Mouse (Mus musculus): Measurements from ENCODE around the gene Sh3bgrl3. TPM values are rescaled to one million over a fixed set of nuclear protein-coding genes. Genes with fewer than 3 reads are reported as not detected.

The Sh3bgrl3 gene
- polyA plus RNA-seq, 1 experiment from 2014 or later, result 396 TPM

DNA sequence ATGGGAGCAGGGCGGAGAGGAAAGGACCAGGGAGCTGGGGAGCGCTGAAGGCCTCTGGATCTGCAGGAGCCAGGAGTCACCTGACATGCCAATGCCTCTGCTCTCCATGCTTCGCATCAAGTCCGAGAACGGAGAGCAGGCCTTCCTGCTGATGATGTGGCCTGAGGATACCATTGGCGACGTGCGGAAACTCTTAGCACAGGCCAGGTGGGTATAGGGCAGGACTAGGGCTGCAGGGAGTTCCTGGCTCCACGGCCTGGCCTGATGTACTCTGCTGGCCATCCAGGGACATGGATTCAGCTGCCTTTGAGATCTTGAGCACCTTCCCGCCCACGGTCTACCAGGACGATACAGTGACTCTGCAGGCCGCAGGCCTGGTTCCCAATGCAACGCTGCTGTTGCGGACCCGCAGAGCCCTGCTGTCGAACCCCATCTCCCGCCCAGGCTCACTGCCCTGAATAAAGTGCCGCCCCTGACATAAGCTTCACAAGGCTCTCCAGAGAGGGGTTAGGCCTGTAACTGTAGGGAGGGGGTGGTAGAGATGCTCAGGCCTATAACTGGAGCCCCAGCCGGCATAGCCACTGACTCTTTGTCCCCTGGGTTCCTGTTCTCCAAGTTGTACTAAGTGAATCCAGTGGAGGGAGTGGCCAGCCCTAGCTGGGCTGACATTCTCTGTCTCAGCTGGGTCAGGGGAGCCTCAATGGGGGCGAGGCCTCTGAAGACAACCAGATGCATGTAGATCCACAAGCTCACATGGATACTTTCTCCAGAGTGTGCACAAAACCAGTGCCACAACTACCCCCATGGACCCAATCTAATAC, 2.1 kb downstream of the Sh3bgrl3 start:
- Histone ChIP-seq H3K9me3 (ENCODE audit: control insufficient read depth, low read length) (no peaks in the 10 kb centered on the region), H3K27ac (ENCODE audit: low read depth, low read length) (no peak overlapping the region), H3K36me3 (ENCODE audit: control insufficient read depth, insufficient read depth, low read length) (no peaks in the 10 kb centered on the region), H3K4me3 (ENCODE audit: low read depth, low read length) (no peak overlapping the region), H3K9ac (ENCODE audit: low read depth, low read length) (no peak overlapping the region), H3K27me3 (ENCODE audit: control insufficient read depth, insufficient read depth, low read length) (no peaks in the 10 kb centered on the region), H3K4me2 (replicated peaks; ENCODE audit: low read depth, low read length) (no peak overlapping the region), H3K4me1 (replicated peaks; ENCODE audit: control insufficient read depth, insufficient read depth, low read length) (no peaks in the 10 kb centered on the region; the same call in none of the 2 replicates)
- DNase-seq (ENCODE audit: low spot score) (no peak), ATAC-seq (ENCODE audit: low FRiP score) (no peak)
- WGBS, result 87% methylated on average over 21 of the region's 21 CpGs

DNA sequence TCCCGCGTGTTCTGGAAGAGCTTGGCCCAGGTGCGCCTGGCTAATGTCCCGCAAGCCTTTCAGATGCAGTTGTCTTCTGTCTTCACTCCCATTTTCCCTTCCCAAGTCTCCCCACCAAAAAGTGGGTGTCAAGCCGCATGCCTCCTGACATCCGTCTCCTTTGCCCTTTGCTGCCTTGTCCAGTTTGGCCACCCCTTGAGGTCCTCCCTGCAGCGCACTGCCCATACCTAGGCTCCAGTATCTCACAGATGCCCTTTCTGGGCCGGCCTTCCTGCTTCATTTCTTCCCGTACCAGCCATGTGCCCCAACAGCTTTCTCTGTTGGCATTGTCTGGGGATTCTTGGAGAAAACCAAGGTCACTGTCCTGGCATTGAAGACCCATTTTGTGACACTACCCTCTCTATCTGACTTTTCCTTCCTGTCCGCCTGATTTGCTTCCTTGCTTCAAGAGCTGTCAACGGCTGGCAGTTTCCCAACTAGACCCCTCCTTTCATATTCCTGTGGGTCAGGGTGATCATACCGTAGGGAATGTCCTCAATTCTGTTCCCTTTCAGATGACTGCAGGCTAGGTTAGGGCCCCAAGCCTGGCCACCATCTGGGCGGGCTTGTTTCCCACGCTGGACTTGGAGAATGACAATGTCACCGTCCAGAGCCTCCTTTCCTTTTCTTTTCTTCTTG, 3.1 kb downstream of the Sh3bgrl3 start:
- no peak overlapping the region for H3K4me3 ChIP-seq (ENCODE audit: low read depth, low read length)
- H3K9me3 ChIP-seq (ENCODE audit: control insufficient read depth, low read length), result no peaks in the 10 kb centered on the region
- no peak for DNase-seq (ENCODE audit: low spot score)
- no peak for ATAC-seq (ENCODE audit: low FRiP score)
- no peak overlapping the region for H3K4me2 ChIP-seq (replicated peaks; ENCODE audit: low read depth, low read length)
- no peaks in the 10 kb centered on the region for H3K36me3 ChIP-seq (ENCODE audit: control insufficient read depth, insufficient read depth, low read length)
- no peaks in the 10 kb centered on the region; the same call in none of the 2 replicates for H3K4me1 ChIP-seq (replicated peaks; ENCODE audit: control insufficient read depth, insufficient read depth, low read length)
- WGBS, result 88% methylated on average over 15 of the region's 15 CpGs
- no peak overlapping the region for H3K9ac ChIP-seq (ENCODE audit: low read depth, low read length)
- no peaks in the 10 kb centered on the region for H3K27me3 ChIP-seq (ENCODE audit: control insufficient read depth, insufficient read depth, low read length)
- no peak overlapping the region for H3K27ac ChIP-seq (ENCODE audit: low read depth, low read length)

DNA sequence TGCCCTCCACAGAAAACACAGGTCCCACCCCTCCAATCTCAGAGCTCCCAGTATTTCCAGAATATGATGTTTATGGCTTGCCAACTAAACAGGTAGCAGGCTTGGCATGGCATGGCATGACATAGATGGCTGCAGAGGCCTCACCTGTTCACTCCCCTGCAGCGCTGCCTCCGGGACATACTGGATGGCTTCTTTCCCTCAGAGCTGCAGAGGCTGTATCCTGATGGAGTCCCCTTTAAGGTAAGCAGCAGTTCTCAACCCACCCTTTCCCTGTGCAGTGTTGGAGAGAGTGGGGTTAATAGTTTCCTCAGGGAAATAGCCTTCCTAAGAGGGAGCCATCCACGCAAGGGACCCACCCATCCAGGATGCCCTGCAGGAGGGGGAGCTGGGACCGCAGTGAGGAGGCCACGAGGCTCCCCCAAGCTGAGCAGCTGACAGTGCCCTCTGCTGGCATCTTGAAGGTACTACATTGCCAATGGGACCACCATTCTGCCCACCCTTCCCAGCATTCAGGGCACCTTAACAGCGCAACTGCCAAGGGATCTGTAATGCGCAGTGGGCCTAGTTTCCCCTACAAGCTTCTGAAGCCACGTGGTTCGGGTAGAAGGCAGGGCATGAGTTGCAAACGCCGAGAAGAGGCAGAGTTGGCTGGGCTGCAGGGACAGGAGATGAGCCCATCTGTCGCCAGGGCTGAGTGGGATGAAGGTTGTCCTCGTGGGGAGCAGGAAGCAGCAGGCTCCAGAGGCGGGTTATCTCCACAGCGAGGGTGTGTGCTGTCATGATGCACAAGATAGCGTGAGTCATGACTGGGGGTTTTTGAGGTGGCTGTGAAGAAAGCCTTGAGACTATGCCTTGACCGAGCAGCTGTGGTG, 4.7 kb downstream of the Sh3bgrl3 start:
- no peaks in the 10 kb centered on the region for H3K36me3 ChIP-seq (ENCODE audit: control insufficient read depth, insufficient read depth, low read length)
- no peaks in the 10 kb centered on the region; the same call in none of the 2 replicates for H3K4me1 ChIP-seq (replicated peaks; ENCODE audit: control insufficient read depth, insufficient read depth, low read length)
- H3K9me3 ChIP-seq (ENCODE audit: control insufficient read depth, low read length), result no peaks in the 10 kb centered on the region
- no peak overlapping the region for H3K4me2 ChIP-seq (replicated peaks; ENCODE audit: low read depth, low read length)
- ATAC-seq (ENCODE audit: low FRiP score), result no peak
- H3K27ac ChIP-seq (ENCODE audit: low read depth, low read length), result no peak overlapping the region
- no peak overlapping the region for H3K9ac ChIP-seq (ENCODE audit: low read depth, low read length)
- H3K4me3 ChIP-seq (ENCODE audit: low read depth, low read length), result no peak overlapping the region
- DNase-seq (ENCODE audit: low spot score), result peak; percentile 82
- no peaks in the 10 kb centered on the region for H3K27me3 ChIP-seq (ENCODE audit: control insufficient read depth, insufficient read depth, low read length)
- 26% methylated on average over 17 of the region's 17 CpGs for WGBS

DNA sequence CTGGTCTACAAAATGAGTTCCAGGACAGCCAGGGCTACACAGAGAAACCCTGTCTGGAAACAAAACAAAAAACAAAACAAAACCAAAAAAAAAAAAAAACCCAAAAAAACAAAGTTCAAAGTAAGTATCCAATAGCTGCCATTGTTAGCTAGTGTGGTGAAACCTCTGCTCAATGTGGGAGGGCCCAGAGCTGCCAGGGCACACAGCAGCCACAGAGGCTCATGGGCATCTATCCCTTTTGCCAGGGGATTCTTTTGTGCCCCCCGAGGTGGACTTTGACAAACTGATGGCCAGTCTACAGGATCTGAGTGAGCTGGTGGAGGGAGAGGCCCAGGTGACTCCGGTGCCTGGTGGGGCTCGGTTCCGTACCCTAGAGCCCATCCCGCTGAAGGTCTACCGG, 5.4 kb downstream of the Sh3bgrl3 start:
- DNase-seq (ENCODE audit: low spot score) (no peak), ATAC-seq (ENCODE audit: low FRiP score) (no peak)
- Histone ChIP-seq H3K27ac (ENCODE audit: low read depth, low read length) (no peak overlapping the region), H3K4me2 (replicated peaks; ENCODE audit: low read depth, low read length) (no peak overlapping the region), H3K27me3 (ENCODE audit: control insufficient read depth, insufficient read depth, low read length) (no peaks in the 10 kb centered on the region), H3K4me3 (ENCODE audit: low read depth, low read length) (no peak overlapping the region), H3K9me3 (ENCODE audit: control insufficient read depth, low read length) (no peaks in the 10 kb centered on the region), H3K36me3 (ENCODE audit: control insufficient read depth, insufficient read depth, low read length) (no peaks in the 10 kb centered on the region), H3K9ac (ENCODE audit: low read depth, low read length) (no peak overlapping the region), H3K4me1 (replicated peaks; ENCODE audit: control insufficient read depth, insufficient read depth, low read length) (no peaks in the 10 kb centered on the region; the same call in none of the 2 replicates)
- 92% methylated on average over 6 of the region's 6 CpGs for whole genome bisulfite sequencing

DNA sequence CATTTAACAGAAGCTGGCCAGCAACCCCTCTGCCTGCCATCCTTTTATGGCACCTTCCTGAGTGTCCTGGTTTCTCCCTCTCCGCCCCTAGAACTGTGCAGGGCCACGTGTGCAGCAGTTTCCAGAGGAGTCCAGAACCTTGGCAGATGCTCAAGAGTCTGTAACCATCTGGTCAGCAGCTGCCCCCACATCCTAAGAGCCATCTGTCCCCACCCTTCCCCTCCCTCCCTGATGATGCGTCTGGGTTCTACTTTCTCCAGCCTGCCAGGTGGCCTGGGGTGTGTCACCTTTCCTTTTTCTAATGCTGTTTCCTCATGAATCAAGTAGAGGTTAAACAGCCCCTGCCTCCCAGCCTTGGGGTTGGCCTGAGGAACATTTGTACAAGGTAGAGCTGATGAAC, 6.3 kb downstream of the Sh3bgrl3 start:
- H3K27me3 ChIP-seq (ENCODE audit: control insufficient read depth, insufficient read depth, low read length), result no peaks in the 10 kb centered on the region
- ATAC-seq (ENCODE audit: low FRiP score) (no peak), DNase-seq (ENCODE audit: low spot score) (no peak)
- H3K4me3 ChIP-seq (ENCODE audit: low read depth, low read length), result no peak overlapping the region
- H3K9ac ChIP-seq (ENCODE audit: low read depth, low read length), result no peak overlapping the region
- no peaks in the 10 kb centered on the region for H3K36me3 ChIP-seq (ENCODE audit: control insufficient read depth, insufficient read depth, low read length)
- H3K9me3 ChIP-seq (ENCODE audit: control insufficient read depth, low read length), result no peaks in the 10 kb centered on the region
- no peak overlapping the region for H3K4me2 ChIP-seq (replicated peaks; ENCODE audit: low read depth, low read length)
- 68% methylated on average over 3 of the region's 3 CpGs for WGBS
- no peak overlapping the region for H3K27ac ChIP-seq (ENCODE audit: low read depth, low read length)
- H3K4me1 ChIP-seq (replicated peaks; ENCODE audit: control insufficient read depth, insufficient read depth, low read length), result no peaks in the 10 kb centered on the region; the same call in 1 of the 2 replicates

DNA sequence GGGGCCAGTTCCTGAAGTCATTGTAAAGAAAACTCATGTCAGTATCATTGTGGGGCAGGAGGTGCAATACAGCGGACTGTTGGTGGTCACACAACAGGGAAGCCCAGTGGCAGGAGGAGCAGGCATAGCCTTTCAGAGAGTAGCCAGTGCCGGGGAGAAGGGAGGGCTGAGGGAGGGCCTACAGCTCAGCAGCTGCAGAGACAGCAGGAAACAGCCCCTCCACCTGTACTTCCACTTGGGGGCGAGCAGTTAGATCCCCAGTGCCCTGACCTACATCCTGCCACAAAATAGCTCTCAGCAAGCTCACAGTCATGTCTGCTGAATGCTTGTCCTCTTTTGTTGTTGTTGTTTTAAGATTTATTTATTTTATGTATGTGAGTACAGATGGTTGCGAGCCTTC, 7.0 kb downstream of the Sh3bgrl3 start:
- H3K9ac ChIP-seq (ENCODE audit: low read depth, low read length), result no peak overlapping the region
- no peaks in the 10 kb centered on the region for H3K36me3 ChIP-seq (ENCODE audit: control insufficient read depth, insufficient read depth, low read length)
- no peak overlapping the region for H3K4me3 ChIP-seq (ENCODE audit: low read depth, low read length)
- ATAC-seq (ENCODE audit: low FRiP score) (no peak), DNase-seq (ENCODE audit: low spot score) (no peak)
- no peak overlapping the region for H3K4me2 ChIP-seq (replicated peaks; ENCODE audit: low read depth, low read length)
- H3K9me3 ChIP-seq (ENCODE audit: control insufficient read depth, low read length), result no peaks in the 10 kb centered on the region
- H3K27ac ChIP-seq (ENCODE audit: low read depth, low read length), result no peak overlapping the region
- H3K4me1 ChIP-seq (replicated peaks; ENCODE audit: control insufficient read depth, insufficient read depth, low read length), result no peaks in the 10 kb centered on the region
- H3K27me3 ChIP-seq (ENCODE audit: control insufficient read depth, insufficient read depth, low read length), result no peaks in the 10 kb centered on the region
- WGBS, result 50% methylated on average over 4 of the region's 4 CpGs

DNA sequence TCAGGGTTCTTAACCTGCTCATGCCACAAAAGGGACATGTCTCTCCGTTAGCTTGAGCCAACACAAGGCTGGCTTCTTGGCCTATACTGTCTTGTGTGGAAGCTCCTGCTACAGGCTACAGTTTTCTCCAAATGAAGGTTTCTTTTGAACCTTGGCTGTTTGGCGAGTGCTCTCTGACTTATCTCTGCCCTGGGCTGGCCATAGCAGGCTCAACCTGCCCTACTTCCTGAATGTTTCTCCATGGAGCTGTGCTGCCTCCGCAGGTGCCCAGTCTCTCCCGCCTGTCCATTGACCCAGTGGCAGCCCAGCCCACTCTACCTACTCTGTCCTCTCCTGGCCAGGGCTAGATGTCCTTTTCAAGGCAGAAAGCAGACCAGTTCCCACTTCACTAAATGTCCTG, 7.7 kb downstream of the Sh3bgrl3 start:
- ATAC-seq (ENCODE audit: low FRiP score) (no peak), DNase-seq (ENCODE audit: low spot score) (no peak)
- Histone ChIP-seq H3K4me2 (replicated peaks; ENCODE audit: low read depth, low read length) (no peak overlapping the region), H3K4me1 (replicated peaks; ENCODE audit: control insufficient read depth, insufficient read depth, low read length) (no peaks in the 10 kb centered on the region), H3K4me3 (ENCODE audit: low read depth, low read length) (no peak overlapping the region), H3K9me3 (ENCODE audit: control insufficient read depth, low read length) (no peaks in the 10 kb centered on the region), H3K27ac (ENCODE audit: low read depth, low read length) (no peak overlapping the region), H3K36me3 (ENCODE audit: control insufficient read depth, insufficient read depth, low read length) (no peaks in the 10 kb centered on the region), H3K27me3 (ENCODE audit: control insufficient read depth, insufficient read depth, low read length) (no peaks in the 10 kb centered on the region), H3K9ac (ENCODE audit: low read depth, low read length) (no peak overlapping the region)
- 81% methylated on average over 4 of the region's 4 CpGs for WGBS

DNA sequence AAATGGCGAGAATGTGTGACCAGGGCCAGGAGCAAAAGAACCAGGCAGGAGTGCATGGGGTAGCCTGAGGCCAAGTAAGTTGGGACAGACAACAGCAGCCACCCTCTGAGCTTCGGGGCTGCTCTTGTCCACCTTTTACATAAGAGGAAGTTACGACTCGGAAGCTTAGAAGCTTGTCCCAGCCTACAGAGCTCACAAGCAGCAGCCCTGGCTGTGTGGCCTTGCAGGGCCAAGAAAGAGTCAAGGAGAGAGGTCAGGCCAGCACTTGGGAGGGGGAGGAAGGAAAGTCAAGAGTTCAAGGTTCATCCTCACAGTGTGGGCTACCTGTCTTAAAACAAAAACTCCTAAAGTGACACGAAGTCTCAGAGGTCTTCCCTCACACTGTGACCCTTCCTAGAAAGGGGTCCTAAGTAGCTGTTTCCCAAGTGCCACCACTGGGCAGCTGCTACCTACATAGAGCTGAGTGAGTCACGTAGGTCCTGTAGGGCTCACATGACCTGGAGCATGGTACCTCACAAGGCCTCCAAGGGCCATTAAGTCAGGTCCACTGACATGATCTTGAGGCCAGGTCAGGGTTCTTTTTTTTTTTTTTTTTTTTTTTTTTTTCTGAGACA, 8.3 kb downstream of the Sh3bgrl3 start:
- Histone ChIP-seq H3K36me3 (ENCODE audit: control insufficient read depth, insufficient read depth, low read length) (no peaks in the 10 kb centered on the region), H3K4me1 (replicated peaks; ENCODE audit: control insufficient read depth, insufficient read depth, low read length) (no peaks in the 10 kb centered on the region), H3K27ac (ENCODE audit: low read depth, low read length) (no peak overlapping the region), H3K4me2 (replicated peaks; ENCODE audit: low read depth, low read length) (no peak overlapping the region), H3K27me3 (ENCODE audit: control insufficient read depth, insufficient read depth, low read length) (no peaks in the 10 kb centered on the region), H3K4me3 (ENCODE audit: low read depth, low read length) (no peak overlapping the region), H3K9me3 (ENCODE audit: control insufficient read depth, low read length) (no peaks in the 10 kb centered on the region), H3K9ac (ENCODE audit: low read depth, low read length) (no peak overlapping the region)
- no peak for DNase-seq (ENCODE audit: low spot score)
- WGBS, result 82% methylated on average over 6 of the region's 6 CpGs
- ATAC-seq (ENCODE audit: low FRiP score), result no peak
